Mouse (Mus musculus) MEL (cell line): Measurements from ENCODE around the gene Fbxo5. TPM values are rescaled to one million over a fixed set of nuclear protein-coding genes. Genes with fewer than 3 reads are reported as not detected.

Experiments
- DNase-seq: peaks from one replicate; pipeline ENCODE4 v3.0.0; 2011; ENCODE audit warnings: low read depth, low spot score
- H3K27ac ChIP-seq: 2 replicates; pipeline ENCODE4 v1.5.1; 2012; ENCODE audit warnings: low read depth, mild to moderate bottlenecking, control low read depth, low read length, moderate library complexity; ENCODE audit not compliant: control insufficient read depth
- H3K27me3 ChIP-seq, 2 experiments: fragments of 150-350 bp in 1 of 2; sonication (generic) in 1 of 2; 2 replicates each; pipeline ENCODE4 v1.6.1; 2012; ENCODE audit warnings: low read length in 2 of 2, mild to moderate bottlenecking in 2 of 2, improper control_type of control experiment in 1 of 2, moderate library complexity in 1 of 2; ENCODE audit not compliant: insufficient read depth in 2 of 2, control insufficient read depth in 1 of 2
- H3K36me3 ChIP-seq, 2 experiments: 2 replicates each; pipeline ENCODE4 v1.6.1; 2012 to 2014; ENCODE audit warnings: low read length in 2 of 2, improper control_type of control experiment in 1 of 2, inconsistent platforms in 1 of 2, mild to moderate bottlenecking in 1 of 2; ENCODE audit not compliant: insufficient read depth in 2 of 2, control insufficient read depth in 1 of 2
- H3K4me1 ChIP-seq, 2 experiments: fragments of 150-350 bp in 1 of 2; sonication (generic) in 1 of 2; 2 replicates each; pipeline ENCODE4 v1.6.1; 2012; ENCODE audit warnings: low read length in 2 of 2, improper control_type of control experiment in 1 of 2, mild to moderate bottlenecking in 1 of 2; ENCODE audit not compliant: insufficient read depth in 2 of 2, control insufficient read depth in 1 of 2
- H3K4me3 ChIP-seq, 2 experiments: fragments of 150-350 bp in 1 of 2; sonication (generic) in 1 of 2; 2 replicates each; pipeline ENCODE4 v1.5.1; 2012; ENCODE audit warnings: low read depth in 2 of 2, low read length in 2 of 2, mild to moderate bottlenecking in 2 of 2, moderate library complexity in 2 of 2, control low read depth in 1 of 2, improper control_type of control experiment in 1 of 2; ENCODE audit not compliant: control insufficient read depth in 1 of 2, insufficient read depth in 1 of 2
- H3K79me2 ChIP-seq: 2 replicates; pipeline ENCODE4 v1.6.1; 2012; ENCODE audit warnings: mild to moderate bottlenecking, low read length, moderate library complexity; ENCODE audit not compliant: control insufficient read depth, poor library complexity, insufficient read depth
- H3K9ac ChIP-seq: 2 replicates; pipeline ENCODE4 v1.6.1; 2012; ENCODE audit warnings: low read depth, mild to moderate bottlenecking, control low read depth, low read length, moderate library complexity; ENCODE audit not compliant: control insufficient read depth, poor library complexity, severe bottlenecking
- H3K9me3 ChIP-seq: fragments of 150-350 bp; sonication (generic); replicated peaks from 2 replicates; pipeline ENCODE4 v1.6.1; 2012; ENCODE audit warnings: mild to moderate bottlenecking, low read length, improper control_type of control experiment, moderate library complexity; ENCODE audit not compliant: insufficient read depth
- BHLHE40 ChIP-seq: IDR thresholded peaks from 2 replicates; pipeline ENCODE4 v1.6.1; 2012; ENCODE audit warnings: low read depth, mild to moderate bottlenecking, inconsistent platforms, low read length, improper control_type of control experiment, borderline replicate concordance
- CHD2 ChIP-seq: IDR thresholded peaks from 2 replicates; pipeline ENCODE4 v1.6.1; 2011; ENCODE audit warnings: low read length, improper control_type of control experiment
- CTCF ChIP-seq, 3 experiments: IDR thresholded peaks in 2 of 3; conservative IDR thresholded peaks in 1 of 3; 2 replicates each; pipeline ENCODE4 v1.5.1; 2011 to 2012; ENCODE audit warnings: low read length in 3 of 3, low read depth in 2 of 3, mild to moderate bottlenecking in 2 of 3, improper control_type of control experiment in 1 of 3, inconsistent platforms in 1 of 3, mixed read lengths in 1 of 3, moderate library complexity in 1 of 3; ENCODE audit not compliant: control insufficient read depth in 1 of 3, insufficient read depth in 1 of 3, poor library complexity in 1 of 3, severe bottlenecking in 1 of 3
- ELF1 ChIP-seq: IDR thresholded peaks from 2 replicates; pipeline ENCODE4 v1.6.1; 2014; ENCODE audit warnings: low read depth, mild to moderate bottlenecking, inconsistent platforms, low read length, improper control_type of control experiment, moderate library complexity
- ETS1 ChIP-seq: IDR thresholded peaks from 2 replicates; pipeline ENCODE4 v1.6.1; 2012; ENCODE audit warnings: low read depth, mild to moderate bottlenecking, inconsistent platforms, low read length, improper control_type of control experiment, moderate library complexity
- GABPA ChIP-seq: IDR thresholded peaks from 2 replicates; pipeline ENCODE4 v1.6.1; 2012; ENCODE audit warnings: low read depth, mild to moderate bottlenecking, inconsistent platforms, low read length, improper control_type of control experiment, moderate library complexity
- GATA1 ChIP-seq: IDR thresholded peaks from 2 replicates; pipeline ENCODE4 v1.6.1; 2011; ENCODE audit warnings: low read depth, low read length, improper control_type of control experiment
- JUND ChIP-seq: IDR thresholded peaks from 2 replicates; pipeline ENCODE4 v1.6.1; 2011; ENCODE audit warnings: low read depth, mild to moderate bottlenecking, improper control_type of control experiment, low read length
- MAFK ChIP-seq: IDR thresholded peaks from 2 replicates; pipeline ENCODE4 v1.6.1; 2011; ENCODE audit warnings: low read depth, mild to moderate bottlenecking, low read length, improper control_type of control experiment, borderline replicate concordance
- MAZ ChIP-seq: IDR thresholded peaks from 2 replicates; pipeline ENCODE4 v1.6.1; 2012; ENCODE audit warnings: low read depth, mild to moderate bottlenecking, inconsistent platforms, low read length, improper control_type of control experiment
- MEF2A ChIP-seq: IDR thresholded peaks from 2 replicates; pipeline ENCODE4 v1.6.1; 2014; ENCODE audit warnings: low read depth, mild to moderate bottlenecking, inconsistent platforms, low read length, improper control_type of control experiment; ENCODE audit not compliant: poor library complexity, insufficient replicate concordance, severe bottlenecking; ENCODE audit errors: extremely low read depth
- MXI1 ChIP-seq: IDR thresholded peaks from 2 replicates; pipeline ENCODE4 v1.6.1; 2011; ENCODE audit warnings: mild to moderate bottlenecking, low read depth, low read length, improper control_type of control experiment
- MYB ChIP-seq: IDR thresholded peaks from 2 replicates; pipeline ENCODE4 v1.6.1; 2011; ENCODE audit warnings: mild to moderate bottlenecking, low read depth, low read length, improper control_type of control experiment
- MYC ChIP-seq: IDR thresholded peaks from 2 replicates; pipeline ENCODE4 v1.6.1; 2011; ENCODE audit warnings: low read depth, mild to moderate bottlenecking, low read length, improper control_type of control experiment, moderate library complexity
- NELFE ChIP-seq: IDR thresholded peaks from 2 replicates; pipeline ENCODE4 v1.6.1; 2011; ENCODE audit warnings: low read depth, low read length, improper control_type of control experiment
- POLR2A ChIP-seq, 2 experiments: IDR thresholded peaks; 2 replicates each; pipeline ENCODE4 v1.6.1; 2011 to 2012; ENCODE audit warnings: low read length in 2 of 2, mild to moderate bottlenecking in 2 of 2, control low read depth in 1 of 2, improper control_type of control experiment in 1 of 2, low read depth in 1 of 2, moderate library complexity in 1 of 2; ENCODE audit not compliant: control insufficient read depth in 1 of 2, insufficient read depth in 1 of 2, poor library complexity in 1 of 2
- POLR2AphosphoS2 ChIP-seq: IDR thresholded peaks from 2 replicates; pipeline ENCODE4 v1.6.1; 2011; ENCODE audit warnings: low read length, improper control_type of control experiment
- POLR2AphosphoS5 ChIP-seq: IDR thresholded peaks from 2 replicates; pipeline ENCODE4 v1.6.1; 2012; ENCODE audit warnings: low read depth, borderline replicate concordance, mild to moderate bottlenecking, inconsistent platforms, low read length, moderate library complexity, mixed read lengths
- RAD21 ChIP-seq: IDR thresholded peaks from 2 replicates; pipeline ENCODE4 v1.6.1; 2011; ENCODE audit warnings: mild to moderate bottlenecking, low read depth, low read length, improper control_type of control experiment
- RCOR1 ChIP-seq: IDR thresholded peaks from 2 replicates; pipeline ENCODE4 v1.6.1; 2012; ENCODE audit warnings: low read depth, mild to moderate bottlenecking, inconsistent platforms, low read length, improper control_type of control experiment
- SIN3A ChIP-seq: IDR thresholded peaks from 2 replicates; pipeline ENCODE4 v1.6.1; 2012; ENCODE audit warnings: low read length, improper control_type of control experiment, inconsistent platforms
- SMC3 ChIP-seq: IDR thresholded peaks from 2 replicates; pipeline ENCODE4 v1.6.1; 2011; ENCODE audit warnings: low read depth, low read length, improper control_type of control experiment
- TAL1 ChIP-seq: IDR thresholded peaks from 2 replicates; pipeline ENCODE4 v1.6.1; 2012; ENCODE audit warnings: mild to moderate bottlenecking, inconsistent platforms, low read length, moderate library complexity, mixed read lengths
- USF1 ChIP-seq: IDR thresholded peaks from 2 replicates; pipeline ENCODE4 v1.6.1; 2014; ENCODE audit warnings: low read depth, mild to moderate bottlenecking, inconsistent platforms, low read length, improper control_type of control experiment, moderate library complexity
- USF2 ChIP-seq, 2 experiments: IDR thresholded peaks; 2 replicates each; pipeline ENCODE4 v1.6.1; 2011 to 2012; ENCODE audit warnings: improper control_type of control experiment in 2 of 2, low read length in 2 of 2, borderline replicate concordance in 1 of 2, inconsistent platforms in 1 of 2, low read depth in 1 of 2, mild to moderate bottlenecking in 1 of 2; ENCODE audit not compliant: insufficient read depth in 1 of 2
- ZC3H11A ChIP-seq: IDR thresholded peaks from 2 replicates; pipeline ENCODE4 v1.6.1; 2012; ENCODE audit warnings: low read depth, mild to moderate bottlenecking, inconsistent platforms, low read length, improper control_type of control experiment
- ZMIZ1 ChIP-seq: IDR thresholded peaks from 2 replicates; pipeline ENCODE4 v1.6.1; 2012; ENCODE audit warnings: low read depth, mild to moderate bottlenecking, inconsistent platforms, low read length, improper control_type of control experiment, moderate library complexity
- ZNF384 ChIP-seq: IDR thresholded peaks from 2 replicates; pipeline ENCODE4 v1.6.1; 2012; ENCODE audit warnings: low read depth, mild to moderate bottlenecking, inconsistent platforms, low read length, improper control_type of control experiment
- polyA plus RNA-seq, 2 experiments: library from polyadenylated mRNA; stranded (reverse) in 1 of 2; unstranded in 1 of 2; fragments of >175 nt in 1 of 2; fragments of >200 nt in 1 of 2; gene quantifications; 2 replicates each; pipeline versions ENCODE4 v1.2.1 to v1.2.4; 2012; ENCODE audit warnings: low replicate concordance in 2 of 2, low read depth in 1 of 2; ENCODE audit not compliant: insufficient read length in 2 of 2, insufficient read depth in 1 of 2, missing spikeins in 1 of 2
- total RNA-seq: library from RNA; depleted of rRNA; stranded (reverse); fragments of 300-350 nt; gene quantifications from 2 replicates; pipeline ENCODE4 v1.2.3, GENCODE M21; 2012

The Fbxo5 gene
- total and polyA plus RNA-seq, 3 experiments: 36.1 to 1,320 (median 41.0) TPM

- Histone ChIP-seq H3K4me3 (peak overlapping the region; percentile 58 to 62), H3K27me3 (no peaks in the 10 kb centered on the region), H3K9me3 (no peaks in the 10 kb centered on the region), H3K9ac (peak overlapping the region; percentile 37), H3K27ac (peak overlapping the region; percentile 26), H3K4me1 (peaks cover 12% of the 10 kb centered on the region in 2 experiments; a peak in 3 of 4 replicates), H3K36me3 (peaks cover 2 to 11% of the 10 kb centered on the region in 2 experiments), H3K79me2 (peaks cover 14% of the 10 kb centered on the region)
- TF ChIP-seq RAD21 (peak; percentile 41), ZC3H11A (0 out of 2 replicates have a peak, but pooled peaks have one; percentile 30), CTCF (IDR thresholded peaks at IDR 0.05 in 2 of 3, conservative IDR thresholded peaks at IDR 0.05 in 1 of 3; ENCODE audit: control insufficient read depth in 1 of 3, insufficient read depth in 1 of 3, low read depth in 2 of 3, low read length in 3 of 3, poor library complexity in 1 of 3, severe bottlenecking in 1 of 3) (peak; percentile 3 to 67 (median 57); a peak in 4 of 6 replicates), SIN3A (peak; percentile 41; the same call in 1 of the 2 replicates), GABPA (no peak), ZNF384 (peak; percentile 78), CHD2 (no peak), SMC3 (peak; percentile 49), TAL1 (no peak)
- peak; percentile 86 for DNase-seq
Measured at GRCm38 (mm10) chr10:5824779-5825178, 19.4 kb upstream of the Fbxo5 start.

- H3K27ac ChIP-seq: peak within 1 kb of the TSS; percentile 57
- peak; percentile 98 for DNase-seq
- peaks cover 12% of the 10 kb centered on the region in 2 experiments; a peak in 3 of 4 replicates for H3K4me1 ChIP-seq
- peak within 1 kb of the TSS; percentile 88 to 92 for H3K4me3 ChIP-seq
- peaks cover 14% of the 10 kb centered on the region for H3K79me2 ChIP-seq
- H3K9ac ChIP-seq: peak within 1 kb of the TSS; percentile 93
- no peaks in the 10 kb centered on the region for H3K9me3 ChIP-seq
- no peaks in the 10 kb centered on the region for H3K27me3 ChIP-seq
- peaks cover 8 to 11% of the 10 kb centered on the region in 2 experiments for H3K36me3 ChIP-seq
- TF ChIP-seq MXI1 (no peak; the same call in 1 of the 2 replicates), MEF2A (no peak), MYB (no peak), CHD2 (no peak), RCOR1 (no peak), POLR2A (IDR thresholded peaks at IDR 0.05; ENCODE audit: control insufficient read depth in 1 of 2, insufficient read depth in 1 of 2, low read depth in 1 of 2, low read length in 2 of 2, poor library complexity in 1 of 2) (peak; percentile 35 to 70; a peak in 2 of 4 replicates), ETS1 (no peak), MYC (no peak), POLR2AphosphoS2 (peak; percentile 67; the same call in 1 of the 2 replicates), MAFK (no peak), SMC3 (no peak), TAL1 (no peak), ZMIZ1 (0 out of 2 replicates have a peak, but pooled peaks have one; percentile 51), USF2 (IDR thresholded peaks at IDR 0.05; ENCODE audit: borderline replicate concordance in 1 of 2, insufficient read depth in 1 of 2, low read depth in 1 of 2, low read length in 2 of 2) (no peak), USF1 (no peak), SIN3A (peak; percentile 52; the same call in 1 of the 2 replicates), NELFE (peak; percentile 75), ELF1 (peak; percentile 61), MAZ (no peak), GATA1 (no peak), POLR2AphosphoS5 (no peak), GABPA (no peak), RAD21 (no peak), BHLHE40 (no peak), ZC3H11A (no peak), JUND (no peak)
Measured at GRCm38 (mm10) chr10:5823740-5824491, 18.5 kb upstream of the Fbxo5 start, which contains the start of gene Mtrf1l. Mtrf1l (minus strand) TSS chr10:5823910.
